Mouse (Mus musculus) lung, postnatal 0 days (tissue): Measurements from ENCODE around the gene Clspn.

Source experiments
- CTCF ChIP-seq: IDR thresholded peaks from 2 replicates; pipeline ENCODE4 v1.5.1; 2016; ENCODE audit warnings: antibody characterized with exemption, mild to moderate bottlenecking
- EP300 ChIP-seq: IDR thresholded peaks from 2 replicates; pipeline ENCODE4 v1.6.1; 2016; ENCODE audit warnings: antibody characterized with exemption, mild to moderate bottlenecking, control low read depth

GRCm38 (mm10) chr4:126545703-126546102, 11.0 kb upstream of the Clspn start:
- TF ChIP-seq CTCF, result no peak
- TF ChIP-seq EP300, result no peak
